Mouse (Mus musculus) kidney, adult 11 months (tissue): ENCODE measurements around the gene Dnah1.

Experiments
- DNase-seq: peaks from one replicate; pipeline ENCODE4 v3.0.0; 2022

Gene Dnah1

GRCm38 (mm10) chr14:31316613-31317012 lies 7.1 kb downstream of the Dnah1 start:
- no peak for DNase-seq

GRCm38 (mm10) chr14:31313192-31313591 lies 10.5 kb downstream of the Dnah1 start:
- DNase-seq, result no peak

- DNase-seq, result no peak
Measured at GRCm38 (mm10) chr14:31285728-31286127, 38.0 kb downstream of the Dnah1 start.

- DNase-seq, result peak; percentile 34
Measured at GRCm38 (mm10) chr14:31272164-31272563, 51.5 kb downstream of the Dnah1 start.

GRCm38 (mm10) chr14:31271121-31271520 lies 52.6 kb downstream of the Dnah1 start:
- DNase-seq, result no peak

GRCm38 (mm10) chr14:31269456-31270100 lies 54.1 kb downstream of the Dnah1 start:
- no peak for DNase-seq

GRCm38 (mm10) chr14:31268301-31269001 lies 55.2 kb downstream of the Dnah1 start:
- DNase-seq, result no peak

GRCm38 (mm10) chr14:31267649-31268048 lies 56.0 kb downstream of the Dnah1 start:
- DNase-seq, result no peak

- DNase-seq, result no peak
Measured at GRCm38 (mm10) chr14:31260932-31261331, 62.8 kb downstream of the Dnah1 start.

- no peak for DNase-seq
Measured at GRCm38 (mm10) chr14:31260374-31260773, 63.3 kb downstream of the Dnah1 start.

GRCm38 (mm10) chr14:31258476-31259050 lies 65.1 kb downstream of the Dnah1 start:
- DNase-seq, result peak; percentile 84

- DNase-seq, result no peak
Measured at GRCm38 (mm10) chr14:31252091-31252490, 71.6 kb downstream of the Dnah1 start.

GRCm38 (mm10) chr14:31251626-31252025 lies 72.1 kb downstream of the Dnah1 start:
- DNase-seq, result no peak

- DNase-seq, result peak; percentile 89
Measured at GRCm38 (mm10) chr14:31251084-31251604, 72.6 kb downstream of the Dnah1 start, which contains the start of the genes Phf7 and Bap1. Gene Phf7 (minus strand): TSS chr14:31251317. Gene Bap1 (plus strand): TSS chr14:31251450.

GRCm38 (mm10) chr14:31250222-31251083 lies 73.2 kb downstream of the Dnah1 start:
- no peak for DNase-seq

- DNase-seq, result no peak
Measured at GRCm38 (mm10) chr14:31248396-31248795, 75.3 kb downstream of the Dnah1 start.

GRCm38 (mm10) chr14:31245946-31246345 lies 77.8 kb downstream of the Dnah1 start:
- no peak for DNase-seq

GRCm38 (mm10) chr14:31244777-31245176 lies 78.9 kb downstream of the Dnah1 start:
- no peak for DNase-seq

GRCm38 (mm10) chr14:31240528-31240927 lies 83.2 kb downstream of the Dnah1 start:
- no peak for DNase-seq

- DNase-seq, result no peak
Measured at GRCm38 (mm10) chr14:31237101-31237882, 86.4 kb downstream of the Dnah1 start.

GRCm38 (mm10) chr14:31233996-31234591 lies 89.6 kb downstream of the Dnah1 start:
- peak; percentile 45 for DNase-seq
